Mouse (Mus musculus) heart, embryonic 10.5 days (tissue): ENCODE measurements at regions not wholly inside any gene's neighbourhood (a gene's known extent, or its start where the extent isn't known, plus 50 kb on each side); places are given as distances from the start of the nearest gene placed in this dataset.
A peak's percentile ranks its signal among the peaks of the same experiment; 100 is the strongest.
"Not testable (repeated sequence)": the region's sequence is repeated elsewhere in the genome, so short reads cannot be mapped to it uniquely, and the experiment has no call there.

Source experiments
- DNase-seq: peaks from one replicate; pipeline ENCODE4 v3.0.0-alpha.2; 2017; ENCODE audit warnings: low spot score
- H3K27ac ChIP-seq: fragments of 300-500 bp; sonication (generic); 2 replicates; pipeline ENCODE4 v1.5.1; 2016; ENCODE audit warnings: mild to moderate bottlenecking
- H3K27me3 ChIP-seq: fragments of 300-500 bp; sonication (generic); 2 replicates; pipeline ENCODE4 v1.6.1; 2016; ENCODE audit warnings: mild to moderate bottlenecking; ENCODE audit not compliant: poor library complexity, insufficient read depth, severe bottlenecking
- H3K36me3 ChIP-seq: fragments of 300-500 bp; sonication (generic); 2 replicates; pipeline ENCODE4 v1.6.1; 2016; ENCODE audit warnings: mild to moderate bottlenecking, moderate library complexity
- H3K4me1 ChIP-seq: fragments of 300-500 bp; sonication (generic); 2 replicates; pipeline ENCODE4 v1.6.1; 2016; ENCODE audit warnings: mild to moderate bottlenecking
- H3K4me3 ChIP-seq: fragments of 300-500 bp; sonication (generic); 2 replicates; pipeline ENCODE4 v1.5.1; 2016; ENCODE audit warnings: mild to moderate bottlenecking, moderate library complexity
- H3K9me3 ChIP-seq: fragments of 300-500 bp; sonication (generic); 2 replicates; pipeline ENCODE4 v1.6.1; 2016; ENCODE audit warnings: mild to moderate bottlenecking, moderate library complexity
- whole genome bisulfite sequencing: fragments of 180-500 bp; shearing (Covaris S2); methylation state at CpG from one replicate; pipeline ENCODE4 v1.1.7; 2016; 5-methylcytosine and 5-hydroxymethylcytosine counted together

DNA sequence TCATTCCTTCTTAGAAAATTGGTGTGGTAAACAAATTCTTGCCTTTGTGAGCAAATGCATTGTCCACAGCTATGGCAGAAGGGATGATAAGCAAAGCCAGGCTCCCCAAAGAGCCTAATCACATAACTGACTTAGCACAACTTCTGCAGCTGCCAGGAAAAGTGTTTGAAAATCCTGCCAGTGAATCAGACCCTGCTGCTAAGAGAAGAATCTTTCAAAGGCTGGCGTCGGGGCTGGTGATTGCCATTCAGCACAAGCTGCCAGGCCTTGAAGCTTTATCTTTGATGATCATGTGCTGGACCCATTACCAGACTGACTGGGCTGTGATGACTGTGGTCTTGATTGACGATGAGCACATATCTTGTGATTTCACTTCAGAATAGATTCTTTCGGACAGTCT lies 713.9 kb upstream of the Tex47 start:
- Histone ChIP-seq H3K27me3 (no peaks in the 10 kb centered on the region), H3K4me1 (no peaks in the 10 kb centered on the region), H3K27ac (no peak overlapping the region), H3K4me3 (no peak overlapping the region), H3K9me3 (no peaks in the 10 kb centered on the region), H3K36me3 (no peaks in the 10 kb centered on the region)
- no peak for DNase-seq
- 67% methylated on average over 4 of the region's 4 CpGs for WGBS

DNA sequence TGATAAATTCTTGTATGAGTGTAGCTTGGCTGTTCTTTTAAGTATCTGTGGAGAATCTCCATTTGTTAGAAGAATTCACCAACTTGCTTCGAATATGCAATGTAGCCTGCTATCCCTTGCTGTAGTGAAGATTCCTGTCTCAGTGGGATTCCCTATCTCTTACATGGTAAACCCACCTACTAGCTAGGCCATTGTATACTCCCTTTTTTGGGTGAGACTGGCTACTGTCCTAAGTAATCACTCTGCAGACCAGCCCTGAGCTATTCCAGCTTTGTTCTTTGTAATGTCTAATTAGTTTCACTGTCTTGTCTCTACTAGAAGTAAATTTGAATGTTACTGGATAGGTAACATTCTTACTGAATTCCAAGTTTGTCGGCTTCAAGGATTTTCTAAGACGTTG lies 692.8 kb upstream of the Tex47 start:
- not testable (repeated sequence) for H3K27ac ChIP-seq, H3K36me3 ChIP-seq, H3K4me3 ChIP-seq, H3K9me3 ChIP-seq, H3K4me1 ChIP-seq, H3K27me3 ChIP-seq, DNase-seq
- WGBS = 68% methylated on average over 3 of the region's 3 CpGs

- no peak for DNase-seq
- no peak overlapping the region for H3K4me3 ChIP-seq
- H3K4me1 ChIP-seq = no peaks in the 10 kb centered on the region
- no peaks in the 10 kb centered on the region for H3K27me3 ChIP-seq
- 72% methylated on average over 3 of the region's 3 CpGs for WGBS
- H3K27ac ChIP-seq = no peak overlapping the region
- H3K36me3 ChIP-seq = no peaks in the 10 kb centered on the region
- no peaks in the 10 kb centered on the region for H3K9me3 ChIP-seq
Observed at GRCm38 (mm10) chr5:6644869-6645268, 659.0 kb upstream of the Tex47 start.

DNA sequence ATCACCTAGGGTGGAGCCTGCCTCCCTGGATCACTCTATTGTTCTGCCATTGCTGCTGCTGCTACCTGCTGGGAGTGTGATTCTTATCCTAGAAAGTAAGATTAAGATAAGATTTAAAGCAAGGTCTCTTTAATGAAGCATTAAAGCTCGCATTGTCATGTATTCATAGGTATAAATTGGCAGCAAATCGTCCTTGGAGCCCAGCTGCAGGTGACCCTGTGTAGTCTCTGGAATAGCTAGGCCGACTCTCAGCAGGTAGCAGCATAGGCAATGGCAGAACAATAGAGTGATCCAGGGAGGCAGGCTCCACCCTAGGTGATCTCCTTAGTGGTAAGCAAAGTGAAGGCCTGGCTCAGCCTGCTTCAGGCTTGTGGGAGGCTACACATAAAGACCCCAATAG lies 627.7 kb upstream of the Tex47 start:
- not testable (repeated sequence) for H3K4me3 ChIP-seq, DNase-seq, H3K4me1 ChIP-seq, H3K9me3 ChIP-seq, H3K36me3 ChIP-seq, H3K27me3 ChIP-seq, H3K27ac ChIP-seq
- 41% methylated on average over 3 of the region's 3 CpGs for WGBS

- WGBS = 60% methylated on average over 4 of the region's 4 CpGs
- no peak overlapping the region for H3K27ac ChIP-seq
- no peak for DNase-seq
- H3K36me3 ChIP-seq = no peaks in the 10 kb centered on the region
- H3K4me1 ChIP-seq = no peaks in the 10 kb centered on the region
- no peaks in the 10 kb centered on the region for H3K9me3 ChIP-seq
- H3K4me3 ChIP-seq = no peak overlapping the region
- H3K27me3 ChIP-seq = no peaks in the 10 kb centered on the region
Observed at GRCm38 (mm10) chr5:6709668-6710309, 594.1 kb upstream of the Tex47 start.

- no peaks in the 10 kb centered on the region for H3K27me3 ChIP-seq
- H3K9me3 ChIP-seq = no peaks in the 10 kb centered on the region
- peak; percentile 84 for DNase-seq
- H3K27ac ChIP-seq = no peak overlapping the region
- 67% methylated on average over 1 of the region's 1 CpGs for WGBS
- no peaks in the 10 kb centered on the region for H3K36me3 ChIP-seq
- H3K4me3 ChIP-seq = no peak overlapping the region
- no peaks in the 10 kb centered on the region for H3K4me1 ChIP-seq
Observed at GRCm38 (mm10) chr5:6716179-6716578, 587.7 kb upstream of the Tex47 start.

GRCm38 (mm10) chr5:6716630-6717029 lies 587.3 kb upstream of the Tex47 start:
- WGBS = 86% methylated on average over 1 of the region's 1 CpGs

More at GRCm38 (mm10) chr5:6716630-6717029, 587.3 kb upstream of the Tex47 start:
- DNase-seq = no peak
- Histone ChIP-seq H3K27me3 (no peaks in the 10 kb centered on the region), H3K4me3 (no peak overlapping the region), H3K9me3 (no peaks in the 10 kb centered on the region), H3K4me1 (no peaks in the 10 kb centered on the region), H3K27ac (no peak overlapping the region), H3K36me3 (no peaks in the 10 kb centered on the region)
